Comparison of ENCODE assay signal across 8 mouse cellular contexts in the genomic region with DNA sequence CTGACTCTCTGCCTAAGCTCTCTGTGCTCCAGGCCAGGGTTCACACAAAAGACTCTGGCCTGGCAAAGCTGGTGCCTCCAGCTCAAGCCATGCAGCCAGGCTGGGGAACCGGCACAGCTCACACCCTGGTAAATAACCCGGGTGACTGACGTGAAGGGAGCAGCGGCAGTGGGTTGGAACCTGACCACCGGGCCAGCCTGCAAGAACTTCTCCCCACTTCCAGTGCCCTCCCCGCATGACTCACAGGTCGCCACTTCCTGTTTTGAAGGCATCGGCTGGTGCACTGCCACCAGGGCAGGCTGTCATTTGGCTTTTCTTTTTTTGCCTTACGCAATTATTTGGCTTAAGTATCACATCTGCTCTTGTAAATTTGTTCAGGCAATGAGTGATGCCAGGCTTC.
A peak's percentile ranks its signal among the peaks of the same experiment; 100 is the strongest.
DNase-seq lines count a peak whose midpoint lies in the region; ATAC-seq and TF ChIP-seq lines count a peak whose summit lies in the region.

No protein-coding gene starts in this region.

- H3K27me3 ChIP-seq in embryonic facial prominence, embryonic 13.5 days = no peaks in the 10 kb centered on the region
- no peaks in the 10 kb centered on the region for H3K27me3 ChIP-seq in heart, postnatal 0 days (ENCODE audit: control insufficient read depth, insufficient read depth, low read length)
- H3K27me3 ChIP-seq in stomach, embryonic 15.5 days (replicated peaks) = no peaks in the 10 kb centered on the region
- no peaks in the 10 kb centered on the region for H3K27me3 ChIP-seq in midbrain, embryonic 11.5 days (ENCODE audit: control insufficient read depth, insufficient read depth, low read length)

- H3K4me2 ChIP-seq in embryonic facial prominence, embryonic 13.5 days = no peak overlapping the region
- no peak overlapping the region; the same call in 1 of the 2 replicates for H3K4me2 ChIP-seq in heart, postnatal 0 days (ENCODE audit: low read depth, low read length)
- H3K4me2 ChIP-seq in stomach, embryonic 15.5 days = peak overlapping the region; percentile 15; the same call in 1 of the 2 replicates
- H3K4me2 ChIP-seq in midbrain, embryonic 11.5 days = no peak overlapping the region

- H3K9me3 ChIP-seq in embryonic facial prominence, embryonic 13.5 days = no peaks in the 10 kb centered on the region
- H3K9me3 ChIP-seq in heart, postnatal 0 days (replicated peaks; ENCODE audit: control insufficient read depth, low read length) = no peaks in the 10 kb centered on the region
- H3K9me3 ChIP-seq in stomach, embryonic 15.5 days = no peaks in the 10 kb centered on the region
- no peaks in the 10 kb centered on the region for H3K9me3 ChIP-seq in midbrain, embryonic 11.5 days (ENCODE audit: control insufficient read depth, low read length)

- no peak for ATAC-seq in embryonic facial prominence, embryonic 13.5 days (ENCODE audit: insufficient number of reproducible peaks, insufficient read depth, low FRiP score, low TSS enrichment, low read depth)
- ATAC-seq in heart, postnatal 0 days (ENCODE audit: insufficient read depth, low read depth) = 0 out of 2 replicates have a peak, but pooled peaks have one; percentile 32
- peak; percentile 72 for ATAC-seq in stomach, embryonic 15.5 days (ENCODE audit: insufficient read depth, low FRiP score, low read depth)
- no peak for ATAC-seq in midbrain, embryonic 11.5 days (ENCODE audit: low FRiP score)

- H3K36me3 ChIP-seq in embryonic facial prominence, embryonic 13.5 days = no peaks in the 10 kb centered on the region
- H3K36me3 ChIP-seq in heart, postnatal 0 days (replicated peaks; ENCODE audit: control insufficient read depth, insufficient read depth, low read length) = no peaks in the 10 kb centered on the region
- no peaks in the 10 kb centered on the region; the same call in 1 of the 2 replicates for H3K36me3 ChIP-seq in stomach, embryonic 15.5 days
- no peaks in the 10 kb centered on the region for H3K36me3 ChIP-seq in midbrain, embryonic 11.5 days (ENCODE audit: control insufficient read depth, insufficient read depth, low read length)

- DNase-seq in right cerebral cortex, adult 18-20 months = peak; percentile 33
- no peak for DNase-seq in right cerebral cortex, postnatal 14 days
- peak; percentile 47 for DNase-seq in heart, postnatal 0 days (ENCODE audit: low spot score)
- DNase-seq in layer of hippocampus, adult 2 months (ENCODE audit: low spot score in 2 of 2) = peak; percentile 42 to 47
- peak; percentile 96 for DNase-seq in lung, postnatal 25 days (ENCODE audit: low spot score)
- DNase-seq in midbrain, embryonic 11.5 days (ENCODE audit: low spot score, missing footprints) = no peak

- peaks cover 25% of the 10 kb centered on the region for H3K4me1 ChIP-seq in embryonic facial prominence, embryonic 13.5 days
- H3K4me1 ChIP-seq in heart, postnatal 0 days (ENCODE audit: control insufficient read depth, insufficient read depth) = peaks cover 33% of the 10 kb centered on the region
- peaks cover 14% of the 10 kb centered on the region for H3K4me1 ChIP-seq in stomach, embryonic 15.5 days
- H3K4me1 ChIP-seq in midbrain, embryonic 11.5 days (ENCODE audit: control insufficient read depth, insufficient read depth, low read length) = peaks cover 2% of the 10 kb centered on the region; the same call in 1 of the 2 replicates

- no peak overlapping the region for H3K9ac ChIP-seq in embryonic facial prominence, embryonic 13.5 days
- no peak overlapping the region for H3K9ac ChIP-seq in heart, postnatal 0 days (replicated peaks; ENCODE audit: low read depth, low read length)
- H3K9ac ChIP-seq in stomach, embryonic 15.5 days = no peak overlapping the region
- H3K9ac ChIP-seq in midbrain, embryonic 11.5 days (ENCODE audit: low read length) = no peak overlapping the region

- TF ChIP-seq CTCF in heart, postnatal 0 days (IDR thresholded peaks at IDR 0.05; ENCODE audit: low read depth) = no peak
- TF ChIP-seq CTCF in layer of hippocampus, adult 2 months (conservative IDR thresholded peaks at IDR 0.05) = no peak

- WGBS in embryonic facial prominence, embryonic 13.5 days = 41% methylated on average over 9 of the region's 9 CpGs
- 39% methylated on average over 9 of the region's 9 CpGs for WGBS in heart, postnatal 0 days
- WGBS in stomach, embryonic 15.5 days = 29% methylated on average over 9 of the region's 9 CpGs
- WGBS in midbrain, embryonic 11.5 days = 71% methylated on average over 9 of the region's 9 CpGs

- no peak overlapping the region for H3K4me3 ChIP-seq in embryonic facial prominence, embryonic 13.5 days
- no peak overlapping the region for H3K4me3 ChIP-seq in heart, postnatal 0 days (ENCODE audit: low read depth, low read length)
- no peak overlapping the region for H3K4me3 ChIP-seq in layer of hippocampus, adult 2 months
- H3K4me3 ChIP-seq in stomach, embryonic 15.5 days (replicated peaks) = no peak overlapping the region
- H3K4me3 ChIP-seq in midbrain, embryonic 11.5 days (ENCODE audit: low read depth, low read length) = no peak overlapping the region

- H3K27ac ChIP-seq in embryonic facial prominence, embryonic 13.5 days = 0 out of 2 replicates have a peak overlapping the region, but pooled peaks have one; percentile 55
- peak overlapping the region; percentile 79 for H3K27ac ChIP-seq in heart, postnatal 0 days (ENCODE audit: low read depth)
- peak overlapping the region; percentile 68 for H3K27ac ChIP-seq in layer of hippocampus, adult 2 months
- H3K27ac ChIP-seq in stomach, embryonic 15.5 days = peak overlapping the region; percentile 84
- H3K27ac ChIP-seq in midbrain, embryonic 11.5 days (ENCODE audit: low read depth, low read length) = no peak overlapping the region

- TF ChIP-seq EP300 in heart, postnatal 0 days (IDR thresholded peaks at IDR 0.05; ENCODE audit: low read depth) = no peak

Comparison
In these comparisons a context has a peak if more than half of its experiments do, and no peak if none do; other contexts are left out.
1. DNase-seq: peak in right cerebral cortex, adult 18-20 months (single experiment), heart, postnatal 0 days (single experiment), layer of hippocampus, adult 2 months (2 of 2) and lung, postnatal 25 days (single experiment); none in right cerebral cortex, postnatal 14 days (single experiment) and midbrain, embryonic 11.5 days (single experiment).
2. ATAC-seq: peak in heart, postnatal 0 days (single experiment) and stomach, embryonic 15.5 days (single experiment); none in embryonic facial prominence, embryonic 13.5 days (single experiment) and midbrain, embryonic 11.5 days (single experiment).